Comparison of ENCODE assay signal across 12 mouse cellular contexts in the genomic region with DNA sequence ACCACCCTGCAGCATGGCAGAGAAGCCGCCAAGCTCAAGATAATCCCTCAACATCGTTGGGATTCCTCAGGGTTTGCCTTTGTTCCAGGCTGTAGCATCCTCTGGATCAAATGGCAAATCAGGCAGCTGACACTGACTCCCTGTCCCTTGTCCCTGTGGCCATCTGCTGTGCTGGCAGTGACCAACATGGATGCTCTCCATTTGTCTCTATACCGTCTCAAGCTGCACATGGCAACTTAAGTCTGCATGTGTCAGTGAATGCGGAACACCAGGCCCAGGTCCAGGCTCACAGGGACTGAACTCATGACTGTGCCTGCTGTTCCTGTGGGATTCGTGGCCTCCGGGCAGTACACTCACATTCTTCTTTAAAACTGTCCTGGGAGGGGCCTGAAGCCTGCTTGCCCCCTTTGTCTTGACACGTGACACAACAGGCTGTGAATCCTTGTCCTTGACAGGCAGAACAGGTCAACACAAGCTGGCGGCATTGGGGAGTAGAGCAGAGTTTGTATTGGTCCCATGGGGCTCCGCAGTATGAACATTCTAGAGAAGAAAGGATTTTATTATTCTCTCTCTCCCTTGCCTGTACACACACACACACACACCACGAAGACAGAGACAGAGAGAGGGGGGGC. TPM values are rescaled to one million over a fixed set of nuclear protein-coding genes. Genes with fewer than 3 reads are reported as not detected.
DNase-seq lines count a peak whose midpoint lies in the region; ATAC-seq and TF ChIP-seq lines count a peak whose summit lies in the region.
"Had no signal": no experiment of that assay in that cellular context is flagged by ENCODE, and none has a peak within 500 bp of the region (broad histone marks: within the 10 kb centered on the region; RNA-seq: fewer than 3 reads in every experiment).

No protein-coding gene starts in this region.

- TF ChIP-seq POLR2A in kidney, adult 2 months (IDR thresholded peaks at IDR 0.05; ENCODE audit: low read depth, low read length): no peak

- H3K27me3 ChIP-seq in kidney, adult 2 months (replicated peaks; ENCODE audit: control insufficient read depth, insufficient read depth, low read length): no peaks in the 10 kb centered on the region
- no peaks in the 10 kb centered on the region for H3K27me3 ChIP-seq in heart, embryonic 15.5 days
- no peaks in the 10 kb centered on the region for H3K27me3 ChIP-seq in forebrain, embryonic 11.5 days (ENCODE audit: control insufficient read depth, insufficient read depth, low read length)
- H3K27me3 ChIP-seq: embryonic facial prominence, embryonic 12.5 days; liver, embryonic 13.5 days had no signal

- no peak for ATAC-seq in heart, embryonic 15.5 days (replicated peaks; ENCODE audit: insufficient number of reproducible peaks, insufficient read depth, low FRiP score, low read depth)
- no peak for ATAC-seq in forebrain, embryonic 11.5 days (replicated peaks; ENCODE audit: low FRiP score)
- ATAC-seq: inflammation-experienced regulatory T-cells, adult 6 months had no signal

- WGBS in kidney, adult 2 months: 71% methylated on average over 10 of the region's 10 CpGs
- 60% methylated on average over 10 of the region's 10 CpGs for WGBS in heart, embryonic 15.5 days
- WGBS in forebrain, embryonic 11.5 days: 90% methylated on average over 10 of the region's 10 CpGs

- H3K27ac ChIP-seq in kidney, adult 2 months (ENCODE audit: insufficient read depth, low read depth, low read length): no peak overlapping the region
- peak overlapping the region; percentile 30; the same call in 1 of the 2 replicates for H3K27ac ChIP-seq in heart, embryonic 15.5 days
- H3K27ac ChIP-seq in forebrain, embryonic 11.5 days (ENCODE audit: low read depth, low read length): no peak overlapping the region
- H3K27ac ChIP-seq: embryonic facial prominence, embryonic 12.5 days; liver, embryonic 13.5 days had no signal

- no peaks in the 10 kb centered on the region for H3K9me3 ChIP-seq in heart, embryonic 15.5 days (replicated peaks)
- H3K9me3 ChIP-seq in forebrain, embryonic 11.5 days (ENCODE audit: control insufficient read depth, low read length): no peaks in the 10 kb centered on the region
- H3K9me3 ChIP-seq: embryonic facial prominence, embryonic 12.5 days; liver, embryonic 13.5 days had no signal

- TF ChIP-seq CTCF in kidney, adult 2 months (conservative IDR thresholded peaks at IDR 0.05; ENCODE audit: insufficient read depth, insufficient read length, low read depth, low read length): no peak

- peak; percentile 60 for DNase-seq in adrenal gland, postnatal 10 days
- no peak for DNase-seq in adrenal gland, postnatal 25 days
- DNase-seq in kidney, adult 2 months: peak; percentile 22
- no peak for DNase-seq in kidney, adult 8-10 months
- DNase-seq in cerebellum, adult 11-12 months: peak; percentile 90
- DNase-seq in urinary bladder, postnatal 10 days (ENCODE audit: low spot score): no peak
- no peak for DNase-seq in forebrain, embryonic 11.5 days (ENCODE audit: low spot score)
- DNase-seq: liver, embryonic 13.5 days; thymus, postnatal 36 days had no signal

- H3K9ac ChIP-seq in heart, embryonic 15.5 days: no peak overlapping the region
- no peak overlapping the region for H3K9ac ChIP-seq in forebrain, embryonic 11.5 days (ENCODE audit: low read length)
- H3K9ac ChIP-seq: embryonic facial prominence, embryonic 12.5 days; liver, embryonic 13.5 days had no signal

- H3K36me3 ChIP-seq in kidney, adult 2 months (ENCODE audit: control insufficient read depth, insufficient read depth, low read length): peaks cover 4% of the 10 kb centered on the region; the same call in 1 of the 2 replicates
- H3K36me3 ChIP-seq in heart, embryonic 15.5 days: peaks cover 83% of the 10 kb centered on the region
- peaks cover 17% of the 10 kb centered on the region; the same call in 1 of the 2 replicates for H3K36me3 ChIP-seq in forebrain, embryonic 11.5 days (ENCODE audit: control insufficient read depth, insufficient read depth, low read length)

- H3K4me2 ChIP-seq in heart, embryonic 15.5 days: no peak overlapping the region
- no peak overlapping the region for H3K4me2 ChIP-seq in forebrain, embryonic 11.5 days (ENCODE audit: low read depth, low read length, severe bottlenecking)
- H3K4me2 ChIP-seq: embryonic facial prominence, embryonic 12.5 days; liver, embryonic 13.5 days had no signal

- no peaks in the 10 kb centered on the region for H3K4me1 ChIP-seq in kidney, adult 2 months (ENCODE audit: control insufficient read depth, insufficient read depth, low read length)
- peaks cover 4% of the 10 kb centered on the region; the same call in 1 of the 2 replicates for H3K4me1 ChIP-seq in heart, embryonic 15.5 days (replicated peaks)
- H3K4me1 ChIP-seq in forebrain, embryonic 11.5 days (replicated peaks; ENCODE audit: control insufficient read depth, insufficient read depth, low read length): no peaks in the 10 kb centered on the region
- H3K4me1 ChIP-seq: embryonic facial prominence, embryonic 12.5 days; liver, embryonic 13.5 days had no signal

- no peak overlapping the region for H3K4me3 ChIP-seq in kidney, adult 2 months (ENCODE audit: insufficient read depth, low read depth, low read length)
- H3K4me3 ChIP-seq in heart, embryonic 15.5 days: no peak overlapping the region
- no peak overlapping the region for H3K4me3 ChIP-seq in forebrain, embryonic 11.5 days (ENCODE audit: low read depth, low read length)
- H3K4me3 ChIP-seq: embryonic facial prominence, embryonic 12.5 days; liver, embryonic 13.5 days had no signal

RNA-seq across cellular contexts. Expression of gene Ncbp1, which starts 21.8 kb away (rescaled TPM):
- total RNA-seq in adrenal gland, postnatal 10 days (2021): 10 to 100 TPM; 42.8 to 44.1 TPM
- total RNA-seq in adrenal gland, postnatal 25 days (2021): 49.4 and 51.9 TPM in 2 replicates
- 17.6 and 18.8 TPM in 2 replicates for polyA plus RNA-seq in kidney, adult 2 months (2012; rRNA removed)
- 37.4 and 45.4 TPM in 2 replicates for polyA plus RNA-seq in heart, embryonic 15.5 days (2015; fragmentation: Nextera tagmentation; extraction: Ambion mirVana)
- polyA plus RNA-seq in forebrain, embryonic 11.5 days (2014; fragmentation: Nextera tagmentation; extraction: Ambion mirVana): 147 TPM in 2 replicates

RNA-seq across cellular contexts. Expression of gene Tstd2, which starts 21.8 kb away (rescaled TPM):
- 10 to 100 TPM; 22.3 to 28.5 TPM for total RNA-seq in adrenal gland, postnatal 10 days (2021)
- total RNA-seq in adrenal gland, postnatal 25 days (2021): 32.7 and 34.7 TPM in 2 replicates
- polyA plus RNA-seq in kidney, adult 2 months (2012; rRNA removed): 14.1 and 14.6 TPM in 2 replicates
- 24.2 and 29.4 TPM in 2 replicates for polyA plus RNA-seq in heart, embryonic 15.5 days (2015; fragmentation: Nextera tagmentation; extraction: Ambion mirVana)
- 45.7 and 53.8 TPM in 2 replicates for polyA plus RNA-seq in forebrain, embryonic 11.5 days (2014; fragmentation: Nextera tagmentation; extraction: Ambion mirVana)

Comparison
In these comparisons a context has a peak if more than half of its experiments do, and no peak if none do; other contexts are left out.
1. DNase-seq: peak in adrenal gland, postnatal 10 days (single experiment), kidney, adult 2 months (single experiment) and cerebellum, adult 11-12 months (single experiment); none in adrenal gland, postnatal 25 days (single experiment), kidney, adult 8-10 months (0 of 2), urinary bladder, postnatal 10 days (single experiment) and forebrain, embryonic 11.5 days (single experiment).